Mouse (Mus musculus): ENCODE measurements at regions not wholly inside any gene's neighbourhood (a gene's known extent, or its start where the extent isn't known, plus 50 kb on each side); places are given as distances from the start of the nearest gene placed in this dataset.

DNA sequence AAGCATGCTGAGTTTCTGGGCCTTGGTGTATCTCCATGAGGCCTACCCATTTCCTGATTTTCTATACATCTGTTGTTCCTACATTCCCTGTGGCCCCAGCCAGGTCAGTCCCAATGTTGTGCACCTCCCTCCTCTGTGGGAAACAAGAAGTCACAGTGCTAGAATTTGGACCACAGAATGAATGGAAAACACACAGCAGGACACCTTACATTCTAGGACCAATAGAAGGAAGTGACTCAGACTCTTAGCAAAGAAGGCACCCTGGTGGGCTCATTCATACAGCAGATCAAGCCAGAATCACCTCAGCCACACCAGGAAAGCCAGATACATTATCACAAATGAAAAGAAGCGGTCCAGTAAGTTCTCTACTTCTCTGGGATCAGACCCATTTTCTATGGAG, 394.2 kb upstream of the Hs6st1 start:
- Histone ChIP-seq H3K79me2 (ENCODE audit: control insufficient read depth, insufficient read depth, low read length) (no peaks in the 10 kb centered on the region), H3K36me3 (ENCODE audit: control insufficient read depth, insufficient read depth, low read length) (no peaks in the 10 kb centered on the region), H3K4me1 (ENCODE audit: control insufficient read depth, insufficient read depth, low read length) (no peaks in the 10 kb centered on the region), H3K9ac (ENCODE audit: low read depth, low read length) (no peak overlapping the region), H3K27me3 (ENCODE audit: control insufficient read depth, insufficient read depth, low read length) (no peaks in the 10 kb centered on the region), H3K4me3 (ENCODE audit: insufficient read depth, low read depth, low read length) (no peak overlapping the region), H3K27ac (replicated peaks; ENCODE audit: insufficient read depth, low read depth, low read length) (no peak overlapping the region)
- DNase-seq (ENCODE audit: extremely low read depth, low read depth, low spot score): no peak
- 82% methylated on average over 1 of the region's 1 CpGs for WGBS
- TF ChIP-seq CTCF (IDR thresholded peaks at IDR 0.05; ENCODE audit: low read depth, low read length) (no peak), POLR2A (IDR thresholded peaks at IDR 0.05; ENCODE audit: extremely low read depth, insufficient read depth, low read length) (no peak)

DNA sequence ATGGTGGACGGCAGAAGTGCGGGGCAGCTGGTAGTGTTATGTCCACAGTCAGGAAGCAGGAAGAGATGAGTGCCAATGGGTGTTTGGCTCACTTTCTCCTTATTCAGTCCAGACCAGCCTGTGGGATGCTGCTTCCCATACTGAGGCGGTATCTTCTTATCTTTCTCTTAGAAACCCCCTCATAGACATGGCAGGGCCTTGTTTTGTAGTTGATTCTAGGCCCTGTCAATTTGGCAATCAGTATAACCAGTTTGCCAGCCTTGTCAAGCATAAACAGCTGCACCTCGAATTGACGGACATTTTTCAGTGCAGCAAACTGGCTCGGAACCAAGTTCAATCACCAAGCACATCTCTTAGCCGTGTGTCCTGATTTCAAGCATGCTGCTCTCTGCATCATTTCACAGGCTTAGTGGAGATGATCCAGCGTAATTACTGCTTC, 385.7 kb upstream of the Hs6st1 start:
- H3K36me3 ChIP-seq (ENCODE audit: control insufficient read depth, insufficient read depth, low read length): no peaks in the 10 kb centered on the region
- TF ChIP-seq POLR2A (IDR thresholded peaks at IDR 0.05; ENCODE audit: extremely low read depth, insufficient read depth, low read length) (no peak), CTCF (IDR thresholded peaks at IDR 0.05; ENCODE audit: low read depth, low read length) (no peak)
- no peak overlapping the region for H3K27ac ChIP-seq (replicated peaks; ENCODE audit: insufficient read depth, low read depth, low read length)
- H3K4me3 ChIP-seq (ENCODE audit: insufficient read depth, low read depth, low read length): no peak overlapping the region
- 82% methylated on average over 8 of the region's 8 CpGs for WGBS
- H3K79me2 ChIP-seq (ENCODE audit: control insufficient read depth, insufficient read depth, low read length): no peaks in the 10 kb centered on the region
- no peak overlapping the region for H3K9ac ChIP-seq (ENCODE audit: low read depth, low read length)
- no peak for DNase-seq (ENCODE audit: extremely low read depth, low read depth, low spot score)
- H3K27me3 ChIP-seq (ENCODE audit: control insufficient read depth, insufficient read depth, low read length): no peaks in the 10 kb centered on the region
- H3K4me1 ChIP-seq (ENCODE audit: control insufficient read depth, insufficient read depth, low read length): no peaks in the 10 kb centered on the region

DNA sequence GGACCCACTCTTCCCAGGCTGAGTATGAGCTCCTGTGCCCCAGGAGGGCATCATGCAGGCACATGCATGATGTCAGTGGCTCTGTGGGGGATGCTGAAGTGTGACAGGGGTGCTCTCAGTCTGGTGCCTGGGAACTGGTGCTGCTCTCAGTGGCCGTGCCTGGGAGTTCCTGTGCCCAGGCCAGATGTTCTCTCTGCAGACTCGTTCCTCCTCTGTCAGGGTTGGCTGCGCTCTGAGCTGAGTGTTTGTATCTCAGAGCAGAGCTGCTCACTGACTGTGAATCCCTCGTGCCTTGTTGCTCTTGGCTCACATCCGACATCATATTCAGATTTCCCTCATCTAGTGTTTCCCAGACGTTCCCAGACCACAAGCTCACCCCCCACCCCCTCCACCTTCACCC, 382.5 kb upstream of the Hs6st1 start:
- no peaks in the 10 kb centered on the region for H3K79me2 ChIP-seq (ENCODE audit: control insufficient read depth, insufficient read depth, low read length)
- H3K36me3 ChIP-seq (ENCODE audit: control insufficient read depth, insufficient read depth, low read length): no peaks in the 10 kb centered on the region
- H3K27me3 ChIP-seq (ENCODE audit: control insufficient read depth, insufficient read depth, low read length): no peaks in the 10 kb centered on the region
- no peaks in the 10 kb centered on the region for H3K4me1 ChIP-seq (ENCODE audit: control insufficient read depth, insufficient read depth, low read length)
- H3K27ac ChIP-seq (replicated peaks; ENCODE audit: insufficient read depth, low read depth, low read length): no peak overlapping the region
- H3K9ac ChIP-seq (ENCODE audit: low read depth, low read length): no peak overlapping the region
- H3K4me3 ChIP-seq (ENCODE audit: insufficient read depth, low read depth, low read length): no peak overlapping the region
- no peak for DNase-seq (ENCODE audit: extremely low read depth, low read depth, low spot score)
- TF ChIP-seq CTCF (IDR thresholded peaks at IDR 0.05; ENCODE audit: low read depth, low read length) (no peak), POLR2A (IDR thresholded peaks at IDR 0.05; ENCODE audit: extremely low read depth, insufficient read depth, low read length) (no peak)
- 65% methylated on average over 6 of the region's 6 CpGs for WGBS

DNA sequence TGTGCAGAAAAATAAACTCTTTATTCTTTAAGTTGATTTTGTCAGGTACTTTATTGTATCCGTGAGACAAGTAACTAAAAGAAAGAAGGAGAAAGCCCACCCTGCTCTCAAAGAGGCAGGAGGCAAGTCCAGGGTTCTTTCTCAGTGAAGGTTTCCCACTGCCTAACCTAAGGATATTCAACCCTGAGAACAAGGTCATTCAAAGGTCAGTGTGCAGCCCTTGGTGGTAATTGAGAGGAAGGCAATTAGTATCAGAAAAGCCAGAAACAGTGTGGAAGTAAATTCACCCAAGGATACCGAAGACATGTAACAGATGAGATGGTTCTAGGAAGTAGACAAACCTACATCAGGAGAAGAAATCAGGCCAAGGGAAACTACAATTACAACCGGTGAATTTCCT, 373.9 kb upstream of the Hs6st1 start:
- Histone ChIP-seq H3K4me1 (ENCODE audit: control insufficient read depth, insufficient read depth, low read length) (no peaks in the 10 kb centered on the region), H3K4me3 (ENCODE audit: insufficient read depth, low read depth, low read length) (no peak overlapping the region), H3K79me2 (ENCODE audit: control insufficient read depth, insufficient read depth, low read length) (no peaks in the 10 kb centered on the region), H3K27ac (replicated peaks; ENCODE audit: insufficient read depth, low read depth, low read length) (no peak overlapping the region), H3K36me3 (ENCODE audit: control insufficient read depth, insufficient read depth, low read length) (no peaks in the 10 kb centered on the region), H3K9ac (ENCODE audit: low read depth, low read length) (no peak overlapping the region), H3K27me3 (ENCODE audit: control insufficient read depth, insufficient read depth, low read length) (no peaks in the 10 kb centered on the region)
- DNase-seq (ENCODE audit: extremely low read depth, low read depth, low spot score): no peak
- 73% methylated on average over 3 of the region's 3 CpGs for WGBS
- TF ChIP-seq CTCF (IDR thresholded peaks at IDR 0.05; ENCODE audit: low read depth, low read length) (no peak), POLR2A (IDR thresholded peaks at IDR 0.05; ENCODE audit: extremely low read depth, insufficient read depth, low read length) (no peak)

DNA sequence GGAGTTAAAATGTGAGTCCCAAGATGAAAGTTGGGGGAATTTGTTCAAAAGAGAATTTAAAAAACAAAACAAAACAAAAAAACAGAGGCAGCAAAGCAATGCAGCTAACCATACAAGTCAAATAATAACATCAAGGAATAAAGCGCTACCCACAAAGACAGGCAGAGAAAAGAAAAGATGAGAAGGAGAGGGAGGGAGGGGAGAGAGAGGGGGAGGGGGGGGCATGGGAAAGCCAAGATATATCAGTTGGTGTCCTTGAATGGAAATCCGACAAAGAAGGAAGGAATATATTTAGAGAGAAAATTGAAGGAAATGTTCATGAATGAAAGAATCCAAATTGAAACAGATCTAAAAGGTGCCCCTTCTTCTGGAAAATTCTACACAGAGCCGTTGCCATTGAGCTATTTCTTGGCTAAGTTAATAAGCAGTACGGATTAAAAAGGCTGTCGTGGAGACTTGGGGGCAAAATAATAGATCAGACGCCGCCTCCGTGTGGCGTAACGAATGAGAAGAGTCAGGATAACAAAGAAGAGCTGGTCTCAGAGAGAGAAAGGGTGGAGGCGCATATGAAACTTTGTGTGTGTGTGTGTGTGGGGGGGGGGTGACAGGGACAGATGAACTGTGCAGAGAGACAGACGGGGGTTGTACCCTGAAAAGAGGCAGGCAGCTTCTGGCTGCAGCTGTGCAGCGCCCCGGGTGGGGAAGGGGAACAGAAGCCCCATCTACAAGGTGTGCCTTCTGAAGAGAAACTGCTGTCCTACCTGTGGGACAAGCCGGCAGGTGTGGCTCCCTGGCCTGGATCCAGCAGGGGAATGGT, 373.2 kb upstream of the Hs6st1 start:
- no peak for DNase-seq (ENCODE audit: extremely low read depth, low read depth, low spot score)
- TF ChIP-seq POLR2A (IDR thresholded peaks at IDR 0.05; ENCODE audit: extremely low read depth, insufficient read depth, low read length): no peak
- TF ChIP-seq CTCF (IDR thresholded peaks at IDR 0.05; ENCODE audit: low read depth, low read length): no peak
- H3K9ac ChIP-seq (ENCODE audit: low read depth, low read length): no peak overlapping the region
- H3K4me1 ChIP-seq (ENCODE audit: control insufficient read depth, insufficient read depth, low read length): no peaks in the 10 kb centered on the region
- no peaks in the 10 kb centered on the region for H3K27me3 ChIP-seq (ENCODE audit: control insufficient read depth, insufficient read depth, low read length)
- no peaks in the 10 kb centered on the region for H3K79me2 ChIP-seq (ENCODE audit: control insufficient read depth, insufficient read depth, low read length)
- H3K36me3 ChIP-seq (ENCODE audit: control insufficient read depth, insufficient read depth, low read length): no peaks in the 10 kb centered on the region
- no peak overlapping the region for H3K27ac ChIP-seq (replicated peaks; ENCODE audit: insufficient read depth, low read depth, low read length)
- H3K4me3 ChIP-seq (ENCODE audit: insufficient read depth, low read depth, low read length): no peak overlapping the region
- WGBS: 77% methylated on average over 15 of the region's 15 CpGs

DNA sequence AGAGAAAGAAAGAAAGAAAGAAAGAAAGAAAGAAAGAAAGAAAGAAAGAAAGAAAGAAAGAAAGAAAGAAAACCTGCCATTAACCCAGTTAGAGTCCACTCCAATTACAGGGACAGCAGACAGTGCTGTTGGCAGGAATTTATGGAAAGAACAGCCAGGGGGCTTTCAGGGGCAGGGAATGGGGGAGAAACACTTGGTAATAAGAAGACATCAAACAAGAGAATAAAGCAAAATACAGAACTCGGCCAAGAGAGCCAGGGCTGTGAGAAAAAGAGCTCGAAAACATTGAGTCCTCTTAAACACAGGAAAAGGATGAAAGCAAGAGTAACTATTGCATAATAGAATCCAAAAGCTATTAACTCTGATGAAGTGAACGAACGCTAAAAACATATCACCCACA, 371.0 kb upstream of the Hs6st1 start:
- H3K27ac ChIP-seq (replicated peaks; ENCODE audit: insufficient read depth, low read depth, low read length): no peak overlapping the region
- TF ChIP-seq POLR2A (IDR thresholded peaks at IDR 0.05; ENCODE audit: extremely low read depth, insufficient read depth, low read length): no peak
- TF ChIP-seq CTCF (IDR thresholded peaks at IDR 0.05; ENCODE audit: low read depth, low read length): no peak
- H3K4me1 ChIP-seq (ENCODE audit: control insufficient read depth, insufficient read depth, low read length): no peaks in the 10 kb centered on the region
- DNase-seq (ENCODE audit: extremely low read depth, low read depth, low spot score): no peak
- H3K27me3 ChIP-seq (ENCODE audit: control insufficient read depth, insufficient read depth, low read length): no peaks in the 10 kb centered on the region
- H3K79me2 ChIP-seq (ENCODE audit: control insufficient read depth, insufficient read depth, low read length): no peaks in the 10 kb centered on the region
- H3K9ac ChIP-seq (ENCODE audit: low read depth, low read length): no peak overlapping the region
- no peak overlapping the region for H3K4me3 ChIP-seq (ENCODE audit: insufficient read depth, low read depth, low read length)
- no peaks in the 10 kb centered on the region for H3K36me3 ChIP-seq (ENCODE audit: control insufficient read depth, insufficient read depth, low read length)
- WGBS: 18% methylated on average over 4 of the region's 4 CpGs
